ENCODE assay signal across 33 mouse cellular contexts in genomic region chr14:16678335-16678734, GRCm38 (mm10).
"Had no signal": no experiment of that assay in that cellular context is flagged by ENCODE, and none has a peak within 500 bp of the region (broad histone marks: within the 10 kb centered on the region; RNA-seq: fewer than 3 reads in every experiment).

No protein-coding gene starts in this region.

- H3K4me1 ChIP-seq: limb, embryonic 10.5 days; limb, embryonic 12.5 days; limb, embryonic 13.5 days; limb, embryonic 15.5 days; liver, embryonic 12.5 days; liver, embryonic 13.5 days; liver, embryonic 15.5 days; lung, embryonic 15.5 days; megakaryocyte, embryonic 14.5 days; midbrain, embryonic 10.5 days; midbrain, embryonic 12.5 days; midbrain, embryonic 13.5 days; midbrain, embryonic 15.5 days; neural tube, embryonic 12.5 days; neural tube, embryonic 13.5 days had no signal

- H3K4me3 ChIP-seq: limb, embryonic 10.5 days; limb, embryonic 12.5 days; limb, embryonic 13.5 days; limb, embryonic 15.5 days; liver, embryonic 12.5 days; liver, embryonic 13.5 days; liver, embryonic 15.5 days; lung, embryonic 15.5 days; megakaryocyte, embryonic 14.5 days; midbrain, embryonic 10.5 days; midbrain, embryonic 12.5 days; midbrain, embryonic 13.5 days; midbrain, embryonic 15.5 days; myocyte; neural tube, embryonic 12.5 days; neural tube, embryonic 13.5 days had no signal

- DNase-seq: left cerebral cortex, postnatal 4 days; liver; liver, embryonic 13.5 days; liver, postnatal 0 days; lung, adult 18-20 months; lung, adult 2 months; lung, embryonic 14.5 days; lung, postnatal 10 days; lung, postnatal 14 days; lung, postnatal 36 days; lung, postnatal 4 days; midbrain, embryonic 14.5 days had no signal

- H3K9me3 ChIP-seq: limb, embryonic 10.5 days; limb, embryonic 12.5 days; limb, embryonic 13.5 days; limb, embryonic 15.5 days; liver, embryonic 12.5 days; liver, embryonic 13.5 days; liver, embryonic 15.5 days; lung, embryonic 15.5 days; megakaryocyte, embryonic 14.5 days; midbrain, embryonic 10.5 days; midbrain, embryonic 12.5 days; midbrain, embryonic 13.5 days; midbrain, embryonic 15.5 days; neural tube, embryonic 12.5 days; neural tube, embryonic 13.5 days had no signal

- H3K9ac ChIP-seq: limb, embryonic 12.5 days; limb, embryonic 13.5 days; limb, embryonic 15.5 days; liver, embryonic 12.5 days; liver, embryonic 13.5 days; liver, embryonic 14.5 days; liver, embryonic 15.5 days; liver, postnatal 0 days; lung, embryonic 14.5 days; lung, embryonic 15.5 days; midbrain, embryonic 12.5 days; midbrain, embryonic 13.5 days; midbrain, embryonic 15.5 days; neural tube, embryonic 12.5 days; neural tube, embryonic 13.5 days had no signal

- H3K27me3 ChIP-seq: limb, embryonic 12.5 days; limb, embryonic 13.5 days; limb, embryonic 15.5 days; liver, embryonic 12.5 days; liver, embryonic 13.5 days; liver, embryonic 15.5 days; lung, embryonic 15.5 days; megakaryocyte, embryonic 14.5 days; midbrain, embryonic 12.5 days; midbrain, embryonic 13.5 days; midbrain, embryonic 15.5 days; neural tube, embryonic 12.5 days; neural tube, embryonic 13.5 days had no signal

- H3K4me2 ChIP-seq: limb, embryonic 12.5 days; limb, embryonic 13.5 days; limb, embryonic 15.5 days; liver, embryonic 11.5 days; liver, embryonic 12.5 days; liver, embryonic 13.5 days; liver, embryonic 15.5 days; lung, embryonic 14.5 days; lung, embryonic 15.5 days; midbrain, embryonic 11.5 days; midbrain, embryonic 12.5 days; midbrain, embryonic 13.5 days; midbrain, embryonic 15.5 days; neural tube, embryonic 12.5 days; neural tube, embryonic 13.5 days had no signal

- H3K36me3 ChIP-seq: limb, embryonic 10.5 days; limb, embryonic 12.5 days; limb, embryonic 13.5 days; limb, embryonic 15.5 days; liver, embryonic 12.5 days; liver, embryonic 13.5 days; liver, embryonic 15.5 days; lung, embryonic 15.5 days; midbrain, embryonic 10.5 days; midbrain, embryonic 12.5 days; midbrain, embryonic 13.5 days; midbrain, embryonic 15.5 days; neural tube, embryonic 12.5 days; neural tube, embryonic 13.5 days had no signal

- H3K27ac ChIP-seq: limb, embryonic 10.5 days; limb, embryonic 12.5 days; limb, embryonic 13.5 days; limb, embryonic 15.5 days; liver, embryonic 12.5 days; liver, embryonic 13.5 days; liver, embryonic 14.5 days; liver, embryonic 15.5 days; lung, embryonic 15.5 days; macrophage; midbrain, embryonic 10.5 days; midbrain, embryonic 12.5 days; midbrain, embryonic 13.5 days; midbrain, embryonic 15.5 days; neural tube, embryonic 12.5 days; neural tube, embryonic 13.5 days had no signal

- ATAC-seq: liver, embryonic 12.5 days; liver, postnatal 0 days; lung, postnatal 0 days; midbrain, embryonic 13.5 days; midbrain, embryonic 15.5 days; midbrain, embryonic 16.5 days had no signal
